Mouse (Mus musculus) C2C12 (cell line): ENCODE measurements around the gene Olfr490.

Source experiments
- CEBPB ChIP-seq: IDR thresholded peaks from one replicate; pipeline ENCODE4 v1.6.1; 2011; ENCODE audit warnings: low read depth, mild to moderate bottlenecking, control low read depth, moderate library complexity
- CTCF ChIP-seq: IDR thresholded peaks from one replicate; pipeline ENCODE4 v1.5.1; 2011; ENCODE audit not compliant: control insufficient read depth, insufficient read depth, insufficient read length
- MAX ChIP-seq: IDR thresholded peaks from one replicate; pipeline ENCODE4 v1.6.1; 2011; ENCODE audit warnings: mild to moderate bottlenecking, control low read depth
- MYOD1 ChIP-seq: IDR thresholded peaks from one replicate; pipeline ENCODE4 v1.6.1; 2011; ENCODE audit warnings: low read depth; ENCODE audit not compliant: control insufficient read depth, insufficient read length
- MYOG ChIP-seq: IDR thresholded peaks from one replicate; pipeline ENCODE4 v1.6.1; 2011; ENCODE audit not compliant: control insufficient read depth, insufficient read length; ENCODE audit errors: extremely low read depth
- USF1 ChIP-seq: IDR thresholded peaks from one replicate; pipeline ENCODE4 v1.6.1; 2011; ENCODE audit warnings: low read depth, mild to moderate bottlenecking, control low read depth, moderate library complexity

GRCm38 (mm10) chr7:108288834-108289233 lies at the start of gene Olfr490:
- TF ChIP-seq CTCF: no peak
- TF ChIP-seq MAX: no peak
- no peak for TF ChIP-seq MYOD1
- no peak for TF ChIP-seq CEBPB
- no peak for TF ChIP-seq MYOG
- no peak for TF ChIP-seq USF1
